Mouse (Mus musculus): Measurements from ENCODE around the gene Kif26b.

DNA sequence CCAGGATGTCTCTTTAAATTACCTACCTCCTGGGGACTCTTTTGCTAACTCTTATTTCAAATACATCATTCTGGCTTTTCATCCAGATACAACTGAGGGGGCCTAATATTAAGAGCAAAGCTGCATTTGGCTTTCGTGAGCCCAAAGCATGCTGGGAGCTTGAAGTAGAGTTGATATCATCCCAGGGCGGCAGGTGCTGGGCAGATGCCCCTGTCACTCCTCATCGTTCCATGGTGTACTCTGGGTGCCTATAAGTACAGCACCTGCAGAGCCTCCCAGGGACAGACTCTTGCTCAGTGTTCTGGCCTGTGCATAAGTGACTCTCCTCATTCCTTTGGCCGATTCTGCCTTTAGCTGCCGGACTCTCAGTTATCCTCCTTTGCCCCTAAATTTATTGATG lies 13.5 kb downstream of the Kif26b start:
- no peak for TF ChIP-seq POLR2A (IDR thresholded peaks at IDR 0.05; ENCODE audit: low read depth, low read length)
- no peak for TF ChIP-seq CTCF (IDR thresholded peaks at IDR 0.05; ENCODE audit: extremely low read depth, insufficient read depth, insufficient read length, insufficient replicate concordance)
